Mouse (Mus musculus): Measurements from ENCODE around the gene Tom1.

GRCm38 (mm10) chr8:75118505-75118904 lies 85.0 kb downstream of the Tom1 start:
- TF ChIP-seq CTCF (conservative IDR thresholded peaks at IDR 0.05; ENCODE audit: low read length), result no peak
- no peak for TF ChIP-seq NANOG (IDR thresholded peaks at IDR 0.05; ENCODE audit: borderline replicate concordance, low read length)

Data from E14TG2a.4 (cell line).